Mouse (Mus musculus) small intestine, adult 2 months (tissue): ENCODE results near the gene Hnrnpab. TPM values are rescaled to one million over a fixed set of nuclear protein-coding genes. Genes with fewer than 3 reads are reported as not detected.
A peak's percentile ranks its signal among the peaks of the same experiment; 100 is the strongest.
"Not testable (repeated sequence)": the region's sequence is repeated elsewhere in the genome, so short reads cannot be mapped to it uniquely, and the experiment has no call there.

ENCODE experiments used
- H3K27ac ChIP-seq: fragments of 200-500 bp; 2 replicates; pipeline ENCODE4 v1.5.1; 2012; ENCODE audit warnings: low read depth, low read length, control low read depth, inconsistent platforms; ENCODE audit not compliant: insufficient read depth
- H3K27me3 ChIP-seq: fragments of 200-500 bp; 2 replicates; pipeline ENCODE4 v1.6.1; 2012; ENCODE audit warnings: mild to moderate bottlenecking, moderate library complexity, low read length, inconsistent platforms; ENCODE audit not compliant: control insufficient read depth, insufficient read depth
- H3K36me3 ChIP-seq: fragments of 200-500 bp; 2 replicates; pipeline ENCODE4 v1.6.1; 2012; ENCODE audit warnings: mild to moderate bottlenecking, low read length, control low read depth, inconsistent platforms; ENCODE audit not compliant: control insufficient read depth, insufficient read depth
- H3K4me1 ChIP-seq: fragments of 200-500 bp; 2 replicates; pipeline ENCODE4 v1.6.1; 2012; ENCODE audit warnings: low read length, inconsistent platforms, mixed read lengths; ENCODE audit not compliant: control insufficient read depth, insufficient read depth, insufficient read length
- H3K4me3 ChIP-seq: fragments of 200-500 bp; 2 replicates; pipeline ENCODE4 v1.5.1; 2012; ENCODE audit warnings: low read depth, mild to moderate bottlenecking, control low read depth, inconsistent platforms, low read length, moderate library complexity
- CTCF ChIP-seq: fragments of 200-500 bp; IDR thresholded peaks from 2 replicates; pipeline ENCODE4 v1.5.1; 2012; ENCODE audit warnings: low read depth, mild to moderate bottlenecking, control low read depth, inconsistent platforms, low read length, moderate library complexity, mixed read lengths; ENCODE audit not compliant: insufficient replicate concordance, insufficient read length; ENCODE audit errors: extremely low read depth
- POLR2A ChIP-seq: fragments of 200-500 bp; IDR thresholded peaks from 2 replicates; pipeline ENCODE4 v1.6.1; 2012; ENCODE audit warnings: low read depth, mild to moderate bottlenecking, control low read depth, inconsistent platforms, low read length, moderate library complexity
- WGBS: fragments of 180-500 bp; shearing (Covaris S2); methylation state at CpG from one replicate; pipeline ENCODE4 v1.1.7; 2018; 5-methylcytosine and 5-hydroxymethylcytosine counted together
- polyA plus RNA-seq: library from polyadenylated mRNA; depleted of rRNA; stranded (reverse); fragments of >200 nt; gene quantifications from 2 replicates; pipeline ENCODE4 v1.2.3, GENCODE M21; 2012

The Hnrnpab gene
- polyA plus RNA-seq, 1 experiment = 428 TPM

DNA sequence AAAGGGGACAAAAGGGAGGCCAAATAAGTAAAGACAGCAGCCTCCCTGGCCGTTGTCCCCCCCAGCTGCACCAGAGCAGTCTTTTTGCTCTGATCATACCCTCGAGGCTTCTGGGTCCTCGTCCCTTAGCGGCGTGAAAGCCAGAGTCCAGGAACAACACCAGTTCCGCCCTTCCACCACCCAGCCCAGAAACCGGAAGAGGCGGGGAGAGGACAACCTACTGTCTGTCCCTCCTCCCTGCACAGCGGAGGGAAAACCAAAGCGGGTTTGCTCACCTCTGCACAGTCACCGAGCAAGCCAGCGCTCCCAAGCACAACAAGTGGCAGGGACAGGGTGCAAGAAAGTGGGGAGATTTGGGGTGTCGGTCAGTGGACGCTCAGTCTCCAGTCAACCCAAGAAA, 9.0 kb upstream of the Hnrnpab start:
- TF ChIP-seq POLR2A (peak; percentile 79), CTCF (no peak)
- peak overlapping the region; percentile 65 for H3K4me3 ChIP-seq
- no peaks in the 10 kb centered on the region for H3K27me3 ChIP-seq
- peak overlapping the region; percentile 98 for H3K27ac ChIP-seq
- 1% methylated on average over 14 of the region's 14 CpGs for WGBS
- H3K36me3 ChIP-seq = no peaks in the 10 kb centered on the region
- peaks cover 12% of the 10 kb centered on the region for H3K4me1 ChIP-seq

- Histone ChIP-seq H3K27me3 (no peaks in the 10 kb centered on the region), H3K27ac (peak overlapping the region; percentile 98), H3K4me3 (peak overlapping the region; percentile 65; the same call in 1 of the 2 replicates), H3K36me3 (no peaks in the 10 kb centered on the region), H3K4me1 (peaks cover 11% of the 10 kb centered on the region)
- WGBS = 5% methylated on average over 7 of the region's 7 CpGs
- no peak for TF ChIP-seq POLR2A
- no peak for TF ChIP-seq CTCF
Observed at GRCm38 (mm10) chr11:51615129-51615528, 8.5 kb upstream of the Hnrnpab start.

GRCm38 (mm10) chr11:51614256-51614655, 7.6 kb upstream of the Hnrnpab start:
- no peak for TF ChIP-seq CTCF
- no peak for TF ChIP-seq POLR2A
- Histone ChIP-seq H3K27ac (peak overlapping the region; percentile 98; the same call in 1 of the 2 replicates), H3K27me3 (no peaks in the 10 kb centered on the region), H3K4me3 (no peak overlapping the region), H3K4me1 (peaks cover 14% of the 10 kb centered on the region), H3K36me3 (no peaks in the 10 kb centered on the region)
- WGBS = 82% methylated on average over 8 of the region's 8 CpGs

GRCm38 (mm10) chr11:51609940-51610339, 3.3 kb upstream of the Hnrnpab start:
- 0 out of 2 replicates have a peak overlapping the region, but pooled peaks have one; percentile 94 for H3K27ac ChIP-seq
- 54% methylated on average over 5 of the region's 5 CpGs for WGBS
- H3K36me3 ChIP-seq, H3K27me3 ChIP-seq, H3K4me3 ChIP-seq, H3K4me1 ChIP-seq: not testable (repeated sequence)

- Histone ChIP-seq H3K27me3 (no peaks in the 10 kb centered on the region), H3K27ac (peak overlapping the region; percentile 94), H3K4me1 (peaks cover 4% of the 10 kb centered on the region), H3K36me3 (peaks cover 8% of the 10 kb centered on the region), H3K4me3 (no peak overlapping the region; the same call in 1 of the 2 replicates)
- WGBS = 21% methylated on average over 3 of the region's 3 CpGs
- TF ChIP-seq CTCF (no peak), POLR2A (no peak)
Observed at GRCm38 (mm10) chr11:51609266-51609909, 2.7 kb upstream of the Hnrnpab start.

GRCm38 (mm10) chr11:51607096-51607738, 570 bp upstream of the Hnrnpab start:
- Histone ChIP-seq H3K27ac (peak overlapping the region; percentile 73), H3K36me3 (peaks cover 27% of the 10 kb centered on the region), H3K4me1 (peaks cover 3% of the 10 kb centered on the region), H3K27me3 (no peaks in the 10 kb centered on the region), H3K4me3 (peak overlapping the region; percentile 88)
- TF ChIP-seq POLR2A = no peak
- TF ChIP-seq CTCF = no peak
- WGBS = 2% methylated on average over 15 of the region's 15 CpGs

- Histone ChIP-seq H3K36me3 (peaks cover 40% of the 10 kb centered on the region), H3K27ac (peak overlapping the region; percentile 79), H3K27me3 (no peaks in the 10 kb centered on the region), H3K4me3 (peak overlapping the region; percentile 88), H3K4me1 (peaks cover 3% of the 10 kb centered on the region)
- peak; percentile 72 for TF ChIP-seq POLR2A
- TF ChIP-seq CTCF = no peak
- WGBS = under 1% methylated on average over 81 of the region's 81 CpGs
Observed at GRCm38 (mm10) chr11:51605602-51606446, 823 bp downstream of the Hnrnpab start.
